Mouse (Mus musculus): ENCODE measurements around the gene Commd4. TPM values are rescaled to one million over a fixed set of nuclear protein-coding genes. Genes with fewer than 3 reads are reported as not detected.
"Not testable (repeated sequence)": the region's sequence is repeated elsewhere in the genome, so short reads cannot be mapped to it uniquely, and the experiment has no call there.

The Commd4 gene
- 81.5 and 106 TPM in 2 replicates for polyA plus RNA-seq (2015; fragmentation: Nextera tagmentation; extraction: Ambion mirVana)

DNA sequence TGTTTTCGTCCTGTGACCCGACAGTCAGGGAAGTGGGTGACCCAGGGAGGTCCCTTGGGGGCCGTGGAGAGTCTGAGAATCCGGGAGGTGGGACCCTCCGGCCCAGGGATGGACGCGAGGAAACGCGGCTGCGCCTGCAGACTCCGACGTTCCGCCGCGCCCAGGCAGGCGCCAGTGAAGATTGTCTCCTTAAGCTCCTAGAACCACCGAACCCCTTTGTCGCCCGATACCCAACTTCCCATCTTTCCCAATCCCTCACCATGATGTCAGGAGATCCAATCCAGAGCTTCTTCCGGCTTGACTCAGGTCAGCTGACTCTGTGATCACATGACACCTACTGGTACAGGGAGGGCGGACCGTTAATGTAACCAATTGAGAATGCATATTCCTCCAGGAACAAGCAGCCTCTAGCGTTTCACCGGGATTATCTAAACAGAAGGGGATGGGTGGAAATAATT, at the start of gene Commd4:
Gene Commd4 (minus strand): TSS at position 319 of the 458 bp plus-strand sequence.
- DNase-seq (ENCODE audit: low spot score): peak; percentile 99
- Histone ChIP-seq H3K36me3 (ENCODE audit: insufficient read depth, low read length) (no peaks in the 10 kb centered on the region), H3K4me3 (ENCODE audit: low read depth, low read length) (peak within 1 kb of the TSS; percentile 62), H3K4me2 (replicated peaks; ENCODE audit: low read depth, low read length) (peak within 1 kb of the TSS; percentile 98), H3K4me1 (ENCODE audit: insufficient read depth, low read depth, low read length) (peaks cover 9% of the 10 kb centered on the region; the same call in 1 of the 2 replicates), H3K9ac (replicated peaks; ENCODE audit: low read depth) (peak within 1 kb of the TSS; percentile 58), H3K27ac (ENCODE audit: low read length) (0 out of 2 replicates have a peak within 1 kb of the TSS, but pooled peaks have one; percentile 21), H3K9me3 (ENCODE audit: low read length) (no peaks in the 10 kb centered on the region), H3K27me3 (replicated peaks; ENCODE audit: insufficient read depth, low read length) (no peaks in the 10 kb centered on the region)
- WGBS: under 1% methylated on average over 24 of the region's 24 CpGs
- TF ChIP-seq CTCF (IDR thresholded peaks at IDR 0.05) (peak; percentile 25), EP300 (IDR thresholded peaks at IDR 0.05) (peak; percentile 72)
- ATAC-seq: peak; percentile 96

DNA sequence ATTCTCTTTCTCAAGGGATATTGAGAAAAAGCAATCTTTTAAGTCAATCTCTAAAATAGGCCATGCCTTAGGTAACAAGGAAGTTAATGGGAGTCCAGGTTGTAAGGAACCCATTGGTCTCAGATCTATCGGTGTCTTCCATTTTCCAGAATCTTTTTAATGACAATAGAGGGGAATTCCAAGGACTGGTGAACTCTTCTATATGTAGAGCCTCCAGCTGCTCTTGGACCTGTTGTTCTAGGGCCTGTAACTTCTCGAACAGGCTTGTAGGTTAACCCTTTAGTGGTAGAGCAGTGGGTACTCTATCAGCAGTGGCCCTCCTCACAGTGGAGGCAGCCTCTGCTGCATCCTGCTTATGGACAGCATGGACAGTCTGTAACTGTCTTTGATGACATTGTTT, 48.8 kb upstream of the Commd4 start:
- Histone ChIP-seq H3K27me3 (replicated peaks; ENCODE audit: insufficient read depth, low read length) (no peaks in the 10 kb centered on the region), H3K9ac (replicated peaks; ENCODE audit: low read depth) (no peak overlapping the region), H3K4me2 (replicated peaks; ENCODE audit: low read depth, low read length) (no peak overlapping the region), H3K4me1 (ENCODE audit: insufficient read depth, low read depth, low read length) (no peaks in the 10 kb centered on the region), H3K9me3 (ENCODE audit: low read length) (no peaks in the 10 kb centered on the region), H3K27ac (ENCODE audit: low read length) (no peak overlapping the region), H3K36me3 (ENCODE audit: insufficient read depth, low read length) (no peaks in the 10 kb centered on the region), H3K4me3 (ENCODE audit: low read depth, low read length) (no peak overlapping the region)
- no peak for TF ChIP-seq EP300 (IDR thresholded peaks at IDR 0.05)
- DNase-seq (ENCODE audit: low spot score) (no peak), ATAC-seq (no peak)
- WGBS: 53% methylated on average over 2 of the region's 2 CpGs

DNA sequence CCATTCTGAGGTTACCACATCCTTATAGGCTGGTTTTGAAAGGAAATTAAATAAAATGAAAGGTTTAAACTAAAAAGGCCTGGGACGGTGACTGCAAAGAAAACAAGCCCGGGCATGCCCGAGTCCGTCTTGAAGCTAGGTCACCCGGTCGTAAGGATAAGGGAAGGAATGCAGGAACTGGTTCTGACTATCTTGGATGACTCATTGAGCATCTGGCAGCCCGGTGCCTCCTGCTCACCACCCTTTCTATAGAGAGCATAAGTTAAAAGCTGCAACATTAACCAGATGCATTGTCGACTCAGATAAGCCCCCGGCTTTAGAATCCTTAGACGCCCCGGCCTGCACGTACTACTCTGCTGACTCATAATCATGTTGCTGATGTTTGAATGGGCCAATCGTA, 45.4 kb upstream of the Commd4 start:
- H3K4me1 ChIP-seq (ENCODE audit: insufficient read depth, low read depth, low read length); H3K9me3 ChIP-seq (ENCODE audit: low read length); H3K36me3 ChIP-seq (ENCODE audit: insufficient read depth, low read length); DNase-seq (ENCODE audit: low spot score); H3K27ac ChIP-seq (ENCODE audit: low read length); H3K9ac ChIP-seq (replicated peaks; ENCODE audit: low read depth); H3K4me2 ChIP-seq (replicated peaks; ENCODE audit: low read depth, low read length); H3K4me3 ChIP-seq (ENCODE audit: low read depth, low read length); H3K27me3 ChIP-seq (replicated peaks; ENCODE audit: insufficient read depth, low read length); ATAC-seq: not testable (repeated sequence)
- WGBS: 79% methylated on average over 13 of the region's 13 CpGs

DNA sequence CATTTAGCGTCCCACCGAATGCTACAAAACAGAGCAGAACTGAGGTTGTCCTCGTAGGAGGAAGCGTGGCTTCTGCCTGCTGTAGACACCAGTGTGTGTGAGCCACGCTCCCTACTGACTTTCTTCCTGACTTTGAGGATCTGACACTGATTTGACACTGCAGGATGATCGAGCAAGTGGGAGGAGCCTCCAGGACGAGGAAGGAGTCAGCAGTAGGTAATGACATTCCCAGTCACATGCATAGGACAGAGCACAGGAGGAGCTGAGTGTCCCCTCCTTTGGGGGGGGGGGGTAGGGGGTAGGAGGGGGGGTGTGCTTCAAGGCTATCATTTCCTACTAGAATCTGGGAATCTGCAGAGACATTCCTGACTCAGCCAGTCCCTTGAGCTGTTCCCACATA, 44.9 kb upstream of the Commd4 start:
- H3K9me3 ChIP-seq (ENCODE audit: low read length): no peaks in the 10 kb centered on the region
- H3K27ac ChIP-seq (ENCODE audit: low read length): no peak overlapping the region
- 63% methylated on average over 7 of the region's 7 CpGs for WGBS
- no peaks in the 10 kb centered on the region for H3K4me1 ChIP-seq (ENCODE audit: insufficient read depth, low read depth, low read length)
- DNase-seq (ENCODE audit: low spot score) (no peak), ATAC-seq (no peak)
- no peak overlapping the region for H3K4me2 ChIP-seq (replicated peaks; ENCODE audit: low read depth, low read length)
- no peak overlapping the region for H3K9ac ChIP-seq (replicated peaks; ENCODE audit: low read depth)
- H3K36me3 ChIP-seq (ENCODE audit: insufficient read depth, low read length): no peaks in the 10 kb centered on the region
- TF ChIP-seq CTCF (IDR thresholded peaks at IDR 0.05): no peak
- TF ChIP-seq EP300 (IDR thresholded peaks at IDR 0.05): no peak
- H3K27me3 ChIP-seq (replicated peaks; ENCODE audit: insufficient read depth, low read length): no peaks in the 10 kb centered on the region
- no peak overlapping the region for H3K4me3 ChIP-seq (ENCODE audit: low read depth, low read length)

DNA sequence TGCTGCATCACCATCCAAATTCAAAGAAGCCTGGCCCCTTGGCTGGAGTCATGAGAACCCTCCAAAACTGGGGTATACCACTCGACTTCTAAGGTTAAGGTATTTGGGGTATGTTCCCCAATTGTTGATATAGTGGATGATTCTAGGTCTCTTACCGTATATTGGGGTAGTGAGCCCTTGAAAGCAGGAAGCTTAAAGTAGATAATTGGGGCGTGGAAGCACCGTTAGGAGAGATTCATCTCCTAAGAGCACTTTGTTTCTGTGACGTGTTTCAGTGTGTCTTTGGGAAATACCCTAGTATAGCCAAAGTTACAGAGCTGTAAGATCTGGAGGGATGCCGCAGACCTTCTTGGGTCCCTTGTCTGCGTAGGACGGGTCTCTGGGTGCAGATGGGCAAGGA, 39.3 kb upstream of the Commd4 start:
- TF ChIP-seq CTCF (IDR thresholded peaks at IDR 0.05) (no peak), EP300 (IDR thresholded peaks at IDR 0.05) (no peak)
- H3K27ac ChIP-seq (ENCODE audit: low read length): no peak overlapping the region
- DNase-seq (ENCODE audit: low spot score) (no peak), ATAC-seq (no peak)
- H3K36me3 ChIP-seq (ENCODE audit: insufficient read depth, low read length): no peaks in the 10 kb centered on the region
- H3K9ac ChIP-seq (replicated peaks; ENCODE audit: low read depth): no peak overlapping the region
- H3K4me2 ChIP-seq (replicated peaks; ENCODE audit: low read depth, low read length): no peak overlapping the region
- no peaks in the 10 kb centered on the region for H3K27me3 ChIP-seq (replicated peaks; ENCODE audit: insufficient read depth, low read length)
- whole genome bisulfite sequencing: 71% methylated on average over 8 of the region's 8 CpGs
- no peaks in the 10 kb centered on the region for H3K9me3 ChIP-seq (ENCODE audit: low read length)
- no peaks in the 10 kb centered on the region for H3K4me1 ChIP-seq (ENCODE audit: insufficient read depth, low read depth, low read length)
- H3K4me3 ChIP-seq (ENCODE audit: low read depth, low read length): no peak overlapping the region

DNA sequence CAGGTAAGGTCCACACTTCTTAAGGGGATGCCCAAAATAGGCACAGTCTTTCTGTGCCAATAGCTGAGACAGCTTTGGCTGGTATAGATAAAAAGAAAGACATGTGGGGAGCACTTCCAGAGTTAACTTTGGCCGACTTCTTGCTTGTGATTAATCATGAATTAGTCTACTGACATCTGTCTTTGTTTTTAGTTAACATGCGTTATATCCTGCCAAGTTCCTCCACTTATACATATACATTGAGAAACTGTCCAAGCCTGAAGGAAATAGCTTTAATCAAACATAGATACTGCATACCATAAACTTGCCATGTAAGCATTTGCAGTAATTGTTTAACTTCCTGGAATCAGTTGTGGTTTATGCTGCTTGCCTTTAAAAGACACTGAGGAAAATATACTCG, 38.6 kb upstream of the Commd4 start:
- TF ChIP-seq EP300 (IDR thresholded peaks at IDR 0.05): no peak
- TF ChIP-seq CTCF (IDR thresholded peaks at IDR 0.05): no peak
- H3K4me3 ChIP-seq (ENCODE audit: low read depth, low read length): no peak overlapping the region
- WGBS: 37% methylated on average over 3 of the region's 3 CpGs
- DNase-seq (ENCODE audit: low spot score): no peak
- H3K36me3 ChIP-seq (ENCODE audit: insufficient read depth, low read length): no peaks in the 10 kb centered on the region
- H3K4me2 ChIP-seq (replicated peaks; ENCODE audit: low read depth, low read length): no peak overlapping the region
- no peaks in the 10 kb centered on the region for H3K27me3 ChIP-seq (replicated peaks; ENCODE audit: insufficient read depth, low read length)
- ATAC-seq: no peak
- H3K4me1 ChIP-seq (ENCODE audit: insufficient read depth, low read depth, low read length): no peaks in the 10 kb centered on the region
- H3K9ac ChIP-seq (replicated peaks; ENCODE audit: low read depth): no peak overlapping the region
- no peaks in the 10 kb centered on the region for H3K9me3 ChIP-seq (ENCODE audit: low read length)
- H3K27ac ChIP-seq (ENCODE audit: low read length): no peak overlapping the region

DNA sequence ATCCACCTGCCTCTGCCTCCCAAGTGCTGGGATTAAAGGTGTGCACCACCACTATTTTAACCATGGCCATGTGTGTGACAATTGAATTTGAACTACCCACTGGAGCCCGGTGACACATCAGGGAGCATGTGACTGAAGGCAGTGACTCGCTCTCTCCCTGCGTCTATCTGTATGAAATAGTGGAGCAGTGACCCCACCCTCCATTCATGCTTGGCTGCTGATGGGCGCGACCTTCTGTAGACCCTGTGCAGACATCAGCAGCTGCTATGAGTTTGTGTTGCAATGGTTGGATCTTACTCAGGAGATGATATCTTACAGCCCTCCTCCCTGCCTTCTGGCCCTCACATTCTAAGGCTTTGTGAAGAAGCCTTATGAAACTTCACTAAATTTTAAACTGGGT, 10.3 kb upstream of the Commd4 start:
- H3K4me1 ChIP-seq (ENCODE audit: insufficient read depth, low read depth, low read length): no peaks in the 10 kb centered on the region
- no peak for TF ChIP-seq CTCF (IDR thresholded peaks at IDR 0.05)
- TF ChIP-seq EP300 (IDR thresholded peaks at IDR 0.05): no peak
- ATAC-seq: no peak
- no peak overlapping the region for H3K9ac ChIP-seq (replicated peaks; ENCODE audit: low read depth)
- H3K27me3 ChIP-seq (replicated peaks; ENCODE audit: insufficient read depth, low read length): no peaks in the 10 kb centered on the region
- no peak overlapping the region for H3K4me3 ChIP-seq (ENCODE audit: low read depth, low read length)
- H3K4me2 ChIP-seq (replicated peaks; ENCODE audit: low read depth, low read length): no peak overlapping the region
- H3K9me3 ChIP-seq (ENCODE audit: low read length): no peaks in the 10 kb centered on the region
- H3K36me3 ChIP-seq (ENCODE audit: insufficient read depth, low read length): no peaks in the 10 kb centered on the region
- no peak for DNase-seq (ENCODE audit: low spot score)
- no peak overlapping the region for H3K27ac ChIP-seq (ENCODE audit: low read length)
- 72% methylated on average over 5 of the region's 5 CpGs for WGBS

Data from lung, postnatal 0 days (tissue).